Mouse (Mus musculus) adrenal gland, postnatal 25 days (tissue): ENCODE measurements around the gene Tchhl1. TPM values are rescaled to one million over a fixed set of nuclear protein-coding genes. Genes with fewer than 3 reads are reported as not detected.

Source experiments
- DNase-seq: peaks from one replicate; pipeline ENCODE4 v3.0.0; 2021; ENCODE audit warnings: mixed read lengths
- microRNA-seq, 2 experiments: library from miRNA; unstranded; fragments of <30 nt; microRNA quantifications; one replicate each; pipeline ENCODE4 v1.2.0; 2021
- total RNA-seq: library from RNA; stranded (reverse); gene quantifications from 2 replicates; pipeline ENCODE4 v1.2.3, GENCODE M21; 2021

Gene Tchhl1
- total RNA-seq, 1 experiment from 2014 or later: 0.58 TPM

DNA sequence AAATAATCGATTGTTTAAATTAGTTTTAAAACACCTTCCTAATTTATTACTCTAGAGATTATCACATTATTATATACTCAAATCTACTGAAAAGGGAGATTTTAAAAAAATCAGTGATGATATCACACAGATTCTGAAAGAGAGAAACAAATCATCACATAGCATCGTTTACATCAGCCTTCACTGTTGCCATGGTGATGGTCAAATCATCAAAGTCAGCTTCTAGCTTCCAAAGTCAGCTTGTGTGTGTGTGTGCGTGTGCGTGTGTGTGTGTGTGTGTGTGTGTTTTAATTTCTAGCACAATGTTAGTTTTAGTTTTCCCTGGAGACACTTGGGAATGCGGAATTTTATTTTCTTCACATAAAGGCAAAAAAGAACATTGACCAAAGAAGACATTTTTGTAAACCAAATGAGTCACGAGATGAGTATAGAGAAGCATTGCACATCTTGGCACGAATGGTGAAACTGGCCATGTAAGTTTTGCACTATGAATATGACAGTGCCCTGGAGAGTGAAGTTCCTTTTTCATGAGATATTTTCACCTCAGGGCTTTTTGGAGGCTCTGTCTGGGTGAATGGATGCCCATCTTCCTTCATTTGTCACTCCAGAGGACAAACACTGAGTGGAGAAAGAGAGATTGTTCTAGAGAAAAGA, 36.1 kb downstream of the Tchhl1 start:
- no peak for DNase-seq

DNA sequence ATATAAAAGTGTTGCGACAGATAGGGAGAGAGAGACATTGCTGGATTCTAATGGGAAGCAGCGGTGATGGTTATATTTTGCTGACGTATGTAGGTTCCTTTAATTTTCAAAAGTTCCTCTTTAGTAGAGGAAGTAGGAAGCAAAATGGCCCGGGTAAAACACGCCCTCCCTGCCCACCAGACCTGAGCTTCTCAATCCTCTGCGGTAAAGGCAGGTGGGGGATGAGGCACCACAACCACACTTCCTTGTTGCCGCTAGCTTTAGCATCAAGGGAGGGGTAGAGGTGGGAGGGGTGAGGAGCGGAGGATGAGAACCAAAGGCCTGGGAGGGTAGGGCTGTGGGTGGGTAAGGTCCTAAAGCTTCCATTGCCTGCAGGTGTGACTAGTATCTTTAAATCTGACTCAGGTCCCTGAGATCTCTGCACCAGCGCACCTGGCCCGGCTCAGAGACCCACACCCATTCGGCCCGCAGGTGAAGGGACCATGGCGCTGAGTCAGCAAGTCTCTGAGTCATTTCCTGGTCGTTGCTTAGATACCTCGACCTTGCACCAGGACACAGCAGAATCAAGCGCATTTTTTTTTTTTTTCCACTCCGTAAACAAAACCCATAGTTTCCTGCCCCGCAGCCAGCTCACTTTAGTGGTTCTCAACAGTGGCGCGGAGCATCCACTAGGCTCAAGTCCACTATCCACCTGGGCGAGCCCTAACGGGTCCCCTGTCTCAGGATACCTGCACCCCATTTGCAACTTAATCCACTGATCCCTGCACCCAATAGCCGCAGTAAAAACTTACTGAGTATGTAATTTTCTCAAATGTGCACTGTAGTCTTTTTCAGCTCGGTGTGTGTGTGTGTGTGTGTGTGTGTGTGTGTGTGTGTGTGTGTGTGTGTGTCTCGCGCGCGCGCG, 37.7 kb downstream of the Tchhl1 start:
- peak; percentile 6 for DNase-seq

DNA sequence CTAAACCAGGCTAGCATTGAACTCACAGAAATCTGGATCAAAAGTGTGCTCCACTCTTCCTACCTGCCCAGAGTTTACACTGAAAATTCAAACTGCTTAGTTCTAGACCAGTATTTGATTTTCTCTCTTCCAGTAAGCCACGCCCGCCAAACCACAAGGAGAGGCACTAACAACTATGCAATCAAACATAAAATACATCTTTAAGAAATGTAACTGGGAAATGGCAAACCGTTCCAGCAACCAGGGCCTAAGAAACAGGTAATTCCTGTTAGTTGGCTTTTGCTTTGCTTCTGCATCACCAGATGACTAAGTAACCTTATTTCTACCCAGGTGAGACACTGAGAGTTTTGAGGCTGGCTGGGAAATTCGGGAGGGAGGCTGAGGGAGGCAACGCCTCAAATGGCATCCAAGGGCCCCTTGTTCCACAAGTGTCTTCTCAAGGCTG, 38.3 kb downstream of the Tchhl1 start:
- DNase-seq: no peak

DNA sequence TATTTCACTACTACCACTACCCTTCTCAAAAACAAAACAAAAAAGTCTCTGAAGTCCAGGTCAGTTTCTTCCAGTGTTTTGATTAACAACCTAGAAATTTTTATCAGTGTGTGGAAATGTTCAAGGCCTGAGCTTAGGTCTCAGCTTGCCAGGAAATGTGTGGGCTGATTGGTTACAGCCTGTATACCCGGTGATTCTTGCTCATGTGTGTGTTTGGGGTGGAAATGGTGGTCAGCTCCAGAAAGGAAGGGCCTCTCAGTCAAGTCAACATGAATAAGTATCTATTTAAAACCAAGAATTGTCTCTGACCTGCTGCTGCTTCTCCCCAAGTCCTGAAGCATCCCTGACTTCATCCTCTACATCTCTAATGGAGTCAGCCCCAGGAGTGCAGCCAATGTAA, 40.7 kb downstream of the Tchhl1 start:
- no peak for DNase-seq

DNA sequence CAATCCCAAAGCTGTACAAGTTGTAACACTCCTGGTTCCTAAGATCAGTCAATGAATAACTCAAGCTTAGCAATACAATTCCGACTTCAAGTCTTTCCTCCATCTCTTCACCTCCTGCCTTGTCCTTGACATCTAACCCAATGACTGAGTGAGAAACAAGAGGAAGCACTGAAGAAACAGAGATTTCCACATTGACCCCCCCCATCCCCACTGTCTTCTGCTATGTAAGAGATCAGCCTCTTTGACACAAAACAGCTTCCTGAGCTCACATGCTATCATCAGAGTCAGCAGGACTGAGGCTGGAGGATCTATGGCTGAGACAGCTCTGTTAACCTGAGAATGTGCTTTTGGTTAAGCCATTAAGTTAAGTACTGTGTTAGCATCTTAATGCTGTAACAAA, 42.5 kb downstream of the Tchhl1 start:
- DNase-seq: no peak

DNA sequence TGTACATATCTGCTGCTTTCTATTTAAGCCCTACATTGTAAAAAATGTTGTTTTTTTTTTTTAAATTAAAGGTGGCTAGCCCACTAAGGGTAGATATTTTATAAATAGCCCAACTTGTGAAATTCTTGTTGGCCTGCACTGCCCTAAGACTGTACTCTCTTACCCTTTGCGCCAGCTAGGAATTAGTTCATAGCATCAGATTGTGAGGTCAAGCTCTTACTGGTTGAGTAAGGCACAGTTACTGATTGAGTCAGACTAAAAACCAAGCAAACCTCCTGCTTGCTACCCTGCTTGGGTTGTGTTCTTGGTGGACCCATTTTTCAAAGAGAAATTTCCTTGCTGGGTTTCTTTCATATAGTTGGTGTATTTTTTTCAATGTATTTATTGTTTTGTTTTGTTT, 43.2 kb downstream of the Tchhl1 start:
- DNase-seq: no peak

DNA sequence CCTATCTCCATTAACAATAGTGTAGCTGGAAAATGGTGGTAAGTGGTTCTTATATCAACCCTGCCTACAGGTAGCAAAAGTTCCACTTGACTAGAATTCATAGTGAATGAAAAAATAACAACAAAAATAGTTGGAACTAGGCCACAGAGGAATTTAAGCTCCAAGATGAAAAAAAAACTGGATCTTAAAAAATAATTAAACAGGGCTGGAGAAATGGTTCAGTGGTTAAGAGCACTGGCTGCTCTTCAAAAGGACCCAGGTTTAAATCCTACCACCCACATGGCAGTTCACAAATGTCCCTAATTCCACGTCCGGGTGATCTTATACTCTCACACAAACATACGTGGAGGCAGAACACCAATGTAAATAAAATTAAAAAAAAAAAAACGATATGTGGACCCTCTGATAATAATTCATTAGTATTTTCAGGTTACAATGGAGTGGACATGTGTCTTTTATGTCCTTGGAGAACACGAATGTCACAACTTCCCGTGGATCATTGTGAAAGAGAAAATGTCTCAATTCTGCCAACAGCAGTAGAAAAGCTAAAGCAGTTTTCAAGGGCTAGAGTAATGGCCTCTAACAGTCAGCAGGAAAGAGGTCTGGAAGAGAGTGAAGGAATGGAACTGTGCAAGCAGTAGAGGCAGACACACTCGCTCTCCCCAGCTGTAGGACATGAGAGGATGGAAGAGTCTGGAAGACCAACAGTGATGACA, 44.0 kb downstream of the Tchhl1 start:
- DNase-seq: no peak

DNA sequence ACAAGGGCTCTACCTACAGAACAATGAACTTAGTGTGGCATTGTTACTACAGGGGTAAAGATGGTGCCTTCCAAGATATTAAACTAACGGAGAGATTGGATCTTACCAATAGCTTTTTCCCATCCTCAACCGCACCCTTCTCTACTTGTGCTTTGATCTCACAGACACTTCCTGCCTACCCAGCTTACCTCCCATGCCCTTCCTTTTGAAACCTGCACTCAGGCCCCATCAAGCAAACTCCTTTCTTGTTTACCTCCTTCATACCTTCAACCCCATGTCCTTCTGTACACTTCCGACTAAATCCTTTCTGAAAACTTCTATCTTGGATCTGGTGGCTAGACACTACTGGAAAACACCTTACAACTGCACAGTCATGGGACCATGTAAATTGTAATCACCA, 46.1 kb downstream of the Tchhl1 start:
- no peak for DNase-seq

DNA sequence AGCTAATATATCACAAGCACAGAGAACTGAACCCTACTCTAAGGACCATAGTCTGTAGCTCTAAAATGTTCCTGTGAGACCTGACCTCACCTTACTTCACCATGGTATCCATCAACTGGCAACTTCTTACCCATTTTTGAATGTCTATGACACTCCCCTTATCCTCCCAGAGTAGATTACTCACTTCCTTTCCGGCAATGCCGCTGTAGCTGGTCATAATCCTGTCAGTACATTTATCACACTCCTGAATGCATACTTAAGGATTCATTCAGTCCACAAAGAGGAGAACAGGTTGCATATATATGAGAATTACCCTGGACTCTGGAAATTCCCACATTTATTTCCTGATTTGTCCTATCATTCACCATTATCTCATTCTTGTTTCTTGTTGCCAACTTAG, 48.8 kb downstream of the Tchhl1 start:
- DNase-seq: no peak

DNA sequence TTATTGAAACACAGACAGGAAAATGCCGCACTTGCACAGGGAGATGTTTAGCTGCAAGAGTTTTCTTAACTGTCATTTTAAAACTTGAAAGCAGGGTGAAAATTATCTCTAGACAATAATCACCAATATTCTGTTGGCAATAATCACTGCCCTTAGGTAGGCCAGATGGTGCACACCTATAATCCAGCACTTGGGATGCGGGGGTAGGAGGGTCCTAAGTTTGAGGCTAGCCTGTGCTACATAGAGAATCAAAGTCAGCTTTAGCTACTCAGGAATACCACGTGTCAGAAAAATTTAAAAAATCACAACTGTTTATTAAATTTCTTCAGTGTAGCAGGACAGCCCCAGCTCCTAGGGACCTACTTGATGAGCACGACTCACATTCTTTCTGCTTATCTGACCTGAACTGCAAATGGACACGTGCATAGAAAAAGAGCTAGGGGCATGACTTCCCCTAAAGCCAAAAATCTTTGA, 51.3 kb downstream of the Tchhl1 start:
- DNase-seq: no peak

DNA sequence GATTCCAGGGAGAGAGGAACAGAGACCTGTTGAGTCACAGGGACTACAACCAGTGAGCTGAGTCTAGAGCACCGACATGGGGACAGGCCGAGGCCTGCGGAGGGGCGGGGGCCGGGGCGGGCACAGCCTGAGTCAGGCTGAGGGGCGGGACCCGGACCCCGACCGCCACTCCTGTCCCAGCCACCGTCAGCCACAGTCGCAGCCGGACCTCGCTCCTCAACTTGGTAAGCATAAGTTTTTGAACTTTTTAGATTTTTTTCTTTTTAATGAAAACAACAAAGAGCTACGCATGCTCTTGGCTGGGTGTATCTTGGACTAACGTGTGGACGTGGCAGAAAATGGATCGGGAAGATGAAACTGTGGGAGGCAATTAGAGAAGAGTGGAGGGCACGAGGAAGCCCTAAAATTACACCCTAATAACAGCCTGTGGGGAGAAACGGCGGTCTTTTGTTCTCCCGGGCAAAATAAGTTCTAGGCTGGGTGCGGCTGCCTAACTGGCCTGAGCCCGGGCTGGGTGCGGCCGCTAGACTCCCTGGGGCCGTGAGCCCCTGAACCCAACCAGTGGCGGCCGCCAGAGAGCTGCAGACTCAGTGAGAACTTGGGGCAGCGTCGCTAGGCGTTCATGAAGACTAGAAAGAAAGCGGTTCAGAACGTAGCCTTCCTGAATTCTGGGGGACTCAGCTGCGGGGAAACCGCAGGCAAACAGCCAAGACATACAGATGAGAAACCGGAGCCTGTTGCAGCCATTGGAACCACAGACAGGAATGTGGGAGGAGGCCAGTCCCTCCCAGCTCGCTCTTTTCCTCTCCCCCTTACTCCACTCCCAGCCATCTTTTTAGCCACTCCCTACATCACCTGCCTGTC, 52.0 kb downstream of the Tchhl1 start, which contains the start of gene S100a11:
Gene S100a11 (plus strand): TSS at position 159 of the 864 bp plus-strand sequence.
- peak; percentile 78 for DNase-seq

Small RNA genes lying within 50 kb of the gene (microRNA-seq; reads per million reads assigned to microRNA genes)
- 0 reads per million in 2 experiments for gene Gm22752

Other genes starting within 250 kb of the Tchhl1 start
- gene Flg, start 195.2 kb upstream of the Tchhl1 start, total RNA-seq: not detected in 2 replicates
- gene Hrnr, start 149.0 kb upstream of the Tchhl1 start, total RNA-seq: 0.03 TPM in 1 of 2 replicates, not detected in the other
- not detected in 2 replicates for gene Rptn, start 75.1 kb upstream of the Tchhl1 start, total RNA-seq
- 0.70 and 1.2 TPM in 2 replicates for gene Tchh, start 26.4 kb upstream of the Tchhl1 start, total RNA-seq
- 205 and 211 TPM in 2 replicates for gene S100a11, start 51.7 kb downstream of the Tchhl1 start, total RNA-seq
- 138 and 144 TPM in 2 replicates for gene S100a10, start 86.3 kb downstream of the Tchhl1 start, total RNA-seq
- 0.82 TPM in 1 of 2 replicates, not detected in the other for gene Tdpoz2, start 183.9 kb downstream of the Tchhl1 start, total RNA-seq
- not detected in 2 replicates for gene Tdpoz1, start 207.6 kb downstream of the Tchhl1 start, total RNA-seq
- gene Gm37596, start 224.3 kb downstream of the Tchhl1 start, total RNA-seq: not detected in 2 replicates